Mouse (Mus musculus): ENCODE data around the gene Mgmt. TPM values are rescaled to one million over a fixed set of nuclear protein-coding genes. Genes with fewer than 3 reads are reported as not detected.
A peak's percentile ranks its signal among the peaks of the same experiment; 100 is the strongest.

The Mgmt gene
- polyA plus RNA-seq, 1 experiment from 2014 or later: 4.9 TPM

DNA sequence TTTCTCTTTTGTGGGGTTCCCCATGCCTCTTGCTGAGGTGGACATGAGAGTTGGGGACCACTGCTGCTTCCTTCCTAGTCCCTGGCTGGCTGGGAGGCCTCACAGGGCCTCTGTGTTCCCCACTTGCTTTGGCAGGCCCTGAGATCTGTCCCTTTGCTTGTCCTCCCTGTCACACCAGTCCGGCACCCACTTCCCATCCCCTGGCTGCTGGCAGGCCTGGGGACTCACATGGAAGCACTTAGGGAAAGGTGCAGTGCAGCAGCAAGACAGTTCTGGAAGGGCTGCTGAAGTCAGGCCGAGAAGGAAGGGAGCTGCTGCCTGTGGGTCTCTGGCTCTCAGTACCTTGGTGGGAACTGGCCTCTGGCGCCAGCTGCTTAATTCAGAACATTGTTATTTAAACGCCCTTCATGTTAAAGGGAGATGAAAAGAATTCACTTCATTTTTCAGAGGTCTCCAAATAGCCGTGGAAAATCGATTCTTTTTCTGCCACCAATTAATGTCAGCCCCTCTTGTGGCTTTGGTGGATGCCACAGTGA, 53.9 kb downstream of the Mgmt start:
- no peaks in the 10 kb centered on the region for H3K9me3 ChIP-seq (replicated peaks)
- peaks cover 20% of the 10 kb centered on the region for H3K4me1 ChIP-seq
- H3K27me3 ChIP-seq (ENCODE audit: low read depth, poor library complexity, severe bottlenecking): no peaks in the 10 kb centered on the region
- H3K27ac ChIP-seq (replicated peaks): peak overlapping the region; percentile 73
- DNase-seq (ENCODE audit: low spot score): no peak
- no peak overlapping the region for H3K4me3 ChIP-seq
- WGBS: 66% methylated on average over 6 of the region's 6 CpGs
- no peaks in the 10 kb centered on the region for H3K36me3 ChIP-seq

DNA sequence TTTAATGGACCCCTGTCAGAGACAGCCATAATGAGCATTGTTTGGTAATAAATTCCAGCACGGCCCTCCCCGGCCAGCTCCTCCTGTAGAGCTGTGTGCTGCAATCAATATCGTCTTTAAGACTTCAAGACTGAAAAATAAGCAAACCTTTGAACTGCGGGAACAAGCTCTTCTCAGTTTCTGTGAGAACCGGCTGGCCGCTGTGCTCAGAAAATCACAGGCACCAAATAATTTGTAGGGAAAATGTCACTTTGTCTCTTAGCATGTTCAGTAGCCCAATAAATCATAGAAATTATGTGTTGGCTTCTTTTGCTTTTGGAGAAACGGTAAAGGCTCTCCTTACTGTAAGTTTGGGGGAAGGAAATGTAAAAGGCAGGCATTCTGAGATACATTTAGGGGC, 58.2 kb downstream of the Mgmt start:
- DNase-seq (ENCODE audit: low spot score): no peak
- H3K4me3 ChIP-seq: no peak overlapping the region
- no peaks in the 10 kb centered on the region for H3K27me3 ChIP-seq (ENCODE audit: low read depth, poor library complexity, severe bottlenecking)
- peak overlapping the region; percentile 75; the same call in 1 of the 2 replicates for H3K27ac ChIP-seq (replicated peaks)
- peaks cover 30% of the 10 kb centered on the region for H3K4me1 ChIP-seq
- WGBS: 78% methylated on average over 7 of the region's 7 CpGs
- no peaks in the 10 kb centered on the region for H3K36me3 ChIP-seq
- H3K9me3 ChIP-seq (replicated peaks): no peaks in the 10 kb centered on the region

DNA sequence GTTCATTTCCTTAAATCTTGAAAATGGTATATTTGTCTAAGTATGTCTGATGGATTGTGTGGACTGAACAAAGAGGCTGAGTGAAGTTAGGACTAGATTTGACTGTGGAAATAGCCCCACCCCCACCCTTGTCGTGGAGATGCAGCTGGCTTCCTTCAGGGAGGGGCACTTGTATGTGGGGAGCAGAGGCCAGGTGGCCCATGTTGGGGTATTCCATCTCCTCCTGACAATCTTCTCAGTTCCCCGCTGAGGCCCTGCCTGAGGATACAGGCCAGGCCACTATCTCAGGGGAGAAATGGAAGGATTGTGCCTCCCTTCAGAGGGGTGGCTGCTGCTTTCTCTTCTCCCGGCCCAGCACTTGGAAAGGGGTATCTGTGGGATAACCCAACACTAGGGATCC, 58.8 kb downstream of the Mgmt start:
- DNase-seq (ENCODE audit: low spot score): no peak
- peak overlapping the region; percentile 75 for H3K27ac ChIP-seq (replicated peaks)
- H3K36me3 ChIP-seq: no peaks in the 10 kb centered on the region
- H3K4me1 ChIP-seq: peaks cover 24% of the 10 kb centered on the region
- no peak overlapping the region for H3K4me3 ChIP-seq
- H3K27me3 ChIP-seq (ENCODE audit: low read depth, poor library complexity, severe bottlenecking): no peaks in the 10 kb centered on the region
- no peaks in the 10 kb centered on the region for H3K9me3 ChIP-seq (replicated peaks)
- 50% methylated on average over 3 of the region's 3 CpGs for WGBS

DNA sequence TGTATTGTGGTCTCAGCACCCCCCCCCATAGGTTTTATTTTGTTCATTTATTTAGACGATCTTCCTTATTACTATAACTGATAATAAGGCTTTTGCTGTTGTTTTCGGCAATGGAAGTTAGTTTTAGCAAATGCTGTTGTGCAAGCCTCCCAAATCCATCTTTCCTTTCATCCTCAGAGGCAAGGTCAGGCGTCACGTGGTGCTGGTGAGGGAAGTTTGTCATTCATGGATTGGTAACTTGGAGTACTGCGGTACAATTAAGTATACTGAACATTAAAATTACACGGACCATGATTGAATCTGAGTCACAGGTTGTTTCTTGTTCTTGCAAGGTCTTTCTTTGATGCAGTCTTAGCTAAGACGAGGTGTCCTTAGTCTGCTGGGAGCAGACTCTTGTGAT, 77.9 kb downstream of the Mgmt start:
- WGBS: 94% methylated on average over 7 of the region's 7 CpGs
- Histone ChIP-seq H3K4me1 (no peaks in the 10 kb centered on the region), H3K9me3 (replicated peaks) (no peaks in the 10 kb centered on the region), H3K27me3 (ENCODE audit: low read depth, poor library complexity, severe bottlenecking) (no peaks in the 10 kb centered on the region), H3K27ac (replicated peaks) (no peak overlapping the region), H3K36me3 (no peaks in the 10 kb centered on the region), H3K4me3 (no peak overlapping the region)
- no peak for DNase-seq (ENCODE audit: low spot score)

DNA sequence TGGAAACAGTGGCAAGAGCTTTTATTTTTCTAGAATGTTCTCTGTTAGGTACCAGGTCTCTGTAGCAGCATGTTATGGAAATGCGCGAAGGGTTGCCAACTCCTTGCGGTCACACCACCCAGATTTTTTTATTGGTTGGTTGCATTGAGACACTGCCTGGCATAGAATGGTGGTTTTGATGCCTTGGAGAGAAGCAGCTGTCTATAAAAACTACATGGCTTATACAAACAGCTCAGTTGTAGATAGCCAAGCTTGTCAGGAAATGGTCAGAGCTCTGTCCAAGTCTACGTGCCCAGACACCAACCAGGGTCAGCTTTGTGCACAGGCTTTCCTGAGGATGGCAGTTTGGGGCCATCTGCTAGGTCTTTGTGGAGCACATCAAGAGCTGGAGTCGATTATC, 80.6 kb downstream of the Mgmt start:
- H3K9me3 ChIP-seq (replicated peaks): no peaks in the 10 kb centered on the region
- H3K4me1 ChIP-seq: no peaks in the 10 kb centered on the region
- H3K27ac ChIP-seq (replicated peaks): no peak overlapping the region
- no peak overlapping the region for H3K4me3 ChIP-seq
- H3K36me3 ChIP-seq: no peaks in the 10 kb centered on the region
- H3K27me3 ChIP-seq (ENCODE audit: low read depth, poor library complexity, severe bottlenecking): no peaks in the 10 kb centered on the region
- WGBS: 92% methylated on average over 5 of the region's 5 CpGs
- no peak for DNase-seq (ENCODE audit: low spot score)

DNA sequence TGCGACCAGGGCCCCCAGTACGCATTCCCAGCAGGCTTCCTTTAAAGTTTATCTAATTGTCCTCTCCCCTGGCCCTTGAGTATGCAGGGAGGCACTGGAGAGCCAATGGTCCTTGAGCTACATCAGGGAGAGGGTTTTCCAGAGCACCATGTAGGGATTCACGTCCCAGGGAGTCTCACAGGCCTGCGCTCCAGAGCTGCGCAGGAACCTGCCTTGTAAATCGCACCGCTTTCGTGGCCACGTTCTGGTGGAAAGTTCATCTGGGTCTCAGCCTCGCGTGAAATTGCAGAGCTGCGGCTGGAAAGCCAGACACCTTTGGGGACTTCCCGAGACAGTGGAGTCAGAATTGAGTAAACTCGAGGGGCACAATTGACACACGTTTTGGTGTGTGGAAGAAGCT, 103.0 kb downstream of the Mgmt start:
- H3K4me1 ChIP-seq: peaks cover 18% of the 10 kb centered on the region
- DNase-seq (ENCODE audit: low spot score): no peak
- no peaks in the 10 kb centered on the region for H3K36me3 ChIP-seq
- no peaks in the 10 kb centered on the region for H3K27me3 ChIP-seq (ENCODE audit: low read depth, poor library complexity, severe bottlenecking)
- H3K9me3 ChIP-seq (replicated peaks): no peaks in the 10 kb centered on the region
- H3K27ac ChIP-seq (replicated peaks): no peak overlapping the region
- no peak overlapping the region for H3K4me3 ChIP-seq
- 89% methylated on average over 15 of the region's 15 CpGs for WGBS

DNA sequence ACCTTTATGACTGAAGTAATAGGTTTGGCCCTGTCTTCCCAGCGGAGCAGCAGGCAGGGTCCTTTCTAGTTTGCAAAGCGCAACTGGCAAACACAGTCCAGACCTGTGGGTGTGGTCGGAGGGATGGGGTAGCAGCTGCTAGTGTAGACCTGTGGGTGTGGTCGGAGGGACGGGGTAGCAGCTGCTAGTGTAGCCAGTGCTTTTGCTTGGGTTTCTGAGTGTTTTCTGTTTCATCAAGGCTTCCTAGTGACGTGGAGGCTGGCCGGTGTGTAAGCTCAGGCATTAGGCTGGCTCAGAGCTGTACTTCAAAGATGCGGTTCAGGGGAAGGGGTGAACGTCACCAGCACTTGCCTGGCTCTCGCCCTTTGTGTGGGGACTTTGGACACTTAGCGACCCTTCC, 106.3 kb downstream of the Mgmt start:
- H3K4me1 ChIP-seq: peaks cover 18% of the 10 kb centered on the region
- WGBS: 62% methylated on average over 11 of the region's 11 CpGs
- DNase-seq (ENCODE audit: low spot score): no peak
- no peaks in the 10 kb centered on the region for H3K9me3 ChIP-seq (replicated peaks)
- H3K27ac ChIP-seq (replicated peaks): no peak overlapping the region; the same call in 1 of the 2 replicates
- no peak overlapping the region for H3K4me3 ChIP-seq
- H3K36me3 ChIP-seq: no peaks in the 10 kb centered on the region
- no peaks in the 10 kb centered on the region for H3K27me3 ChIP-seq (ENCODE audit: low read depth, poor library complexity, severe bottlenecking)

DNA sequence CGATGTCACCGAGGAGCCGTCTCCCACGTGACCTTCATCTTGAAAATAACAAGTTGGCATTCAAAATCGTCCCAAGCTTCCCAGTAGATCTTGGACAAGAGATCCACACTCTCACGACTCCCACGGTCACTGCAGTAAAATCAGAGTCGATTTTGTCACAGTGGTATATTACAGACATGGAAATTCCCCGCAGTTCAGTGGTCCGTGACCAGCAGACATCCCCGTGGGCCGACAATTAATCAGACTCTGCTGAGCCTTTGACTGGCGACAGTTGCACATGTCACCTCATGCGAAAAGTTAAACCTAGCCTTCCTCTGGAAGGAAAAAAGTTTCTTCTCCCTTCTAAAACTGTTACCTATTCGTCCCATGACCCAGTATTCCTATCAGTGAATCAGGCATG, 106.8 kb downstream of the Mgmt start:
- H3K36me3 ChIP-seq: no peaks in the 10 kb centered on the region
- no peak for DNase-seq (ENCODE audit: low spot score)
- no peaks in the 10 kb centered on the region for H3K27me3 ChIP-seq (ENCODE audit: low read depth, poor library complexity, severe bottlenecking)
- H3K9me3 ChIP-seq (replicated peaks): no peaks in the 10 kb centered on the region
- no peak overlapping the region for H3K4me3 ChIP-seq
- no peak overlapping the region for H3K27ac ChIP-seq (replicated peaks)
- peaks cover 18% of the 10 kb centered on the region for H3K4me1 ChIP-seq
- WGBS: 82% methylated on average over 15 of the region's 15 CpGs

DNA sequence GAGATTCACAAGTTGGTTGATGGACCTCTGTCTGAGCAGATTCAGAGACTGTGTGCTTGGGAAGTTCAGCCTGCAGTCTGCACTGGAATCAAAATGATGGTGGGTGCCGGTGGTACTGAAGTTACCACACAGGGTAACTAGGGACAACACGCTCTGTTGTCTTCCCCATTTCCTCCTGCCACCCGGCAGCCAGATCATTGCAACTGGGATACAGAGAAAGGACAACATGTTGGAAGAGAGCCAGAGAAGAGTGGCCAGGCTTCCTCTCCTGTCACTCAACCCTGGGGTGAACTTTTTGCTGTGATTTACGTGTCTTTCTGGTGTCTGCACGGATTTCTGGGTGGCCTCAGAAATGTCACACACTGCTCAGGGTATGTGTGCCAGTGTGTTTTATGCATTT, 107.4 kb downstream of the Mgmt start:
- H3K27ac ChIP-seq (replicated peaks): no peak overlapping the region
- no peak overlapping the region for H3K4me3 ChIP-seq
- WGBS: 87% methylated on average over 5 of the region's 5 CpGs
- H3K9me3 ChIP-seq (replicated peaks): no peaks in the 10 kb centered on the region
- no peaks in the 10 kb centered on the region for H3K36me3 ChIP-seq
- DNase-seq (ENCODE audit: low spot score): no peak
- H3K27me3 ChIP-seq (ENCODE audit: low read depth, poor library complexity, severe bottlenecking): no peaks in the 10 kb centered on the region
- H3K4me1 ChIP-seq: peaks cover 18% of the 10 kb centered on the region

DNA sequence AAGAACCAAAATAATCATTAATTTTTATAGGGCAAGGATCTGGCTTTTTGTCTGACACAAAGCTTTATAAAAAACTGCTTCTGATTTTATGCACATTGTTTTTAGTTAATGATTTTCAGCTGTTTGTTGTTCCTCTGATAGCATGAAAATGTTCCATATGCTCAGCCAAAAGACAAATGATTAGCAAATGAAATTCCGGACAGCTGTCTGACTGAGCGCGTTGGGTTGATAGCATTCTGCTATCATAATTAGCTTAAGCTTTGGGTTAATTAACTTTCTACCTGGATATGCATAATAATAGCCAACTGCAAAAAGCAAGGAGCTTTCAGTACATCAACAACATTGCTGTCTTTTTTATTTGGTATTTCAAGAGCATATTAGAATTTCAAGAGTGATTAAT, 108.0 kb downstream of the Mgmt start:
- DNase-seq (ENCODE audit: low spot score): no peak
- no peaks in the 10 kb centered on the region for H3K36me3 ChIP-seq
- WGBS: 92% methylated on average over 3 of the region's 3 CpGs
- no peaks in the 10 kb centered on the region for H3K9me3 ChIP-seq (replicated peaks)
- H3K27me3 ChIP-seq (ENCODE audit: low read depth, poor library complexity, severe bottlenecking): no peaks in the 10 kb centered on the region
- no peak overlapping the region for H3K27ac ChIP-seq (replicated peaks)
- H3K4me1 ChIP-seq: peaks cover 18% of the 10 kb centered on the region
- H3K4me3 ChIP-seq: no peak overlapping the region

DNA sequence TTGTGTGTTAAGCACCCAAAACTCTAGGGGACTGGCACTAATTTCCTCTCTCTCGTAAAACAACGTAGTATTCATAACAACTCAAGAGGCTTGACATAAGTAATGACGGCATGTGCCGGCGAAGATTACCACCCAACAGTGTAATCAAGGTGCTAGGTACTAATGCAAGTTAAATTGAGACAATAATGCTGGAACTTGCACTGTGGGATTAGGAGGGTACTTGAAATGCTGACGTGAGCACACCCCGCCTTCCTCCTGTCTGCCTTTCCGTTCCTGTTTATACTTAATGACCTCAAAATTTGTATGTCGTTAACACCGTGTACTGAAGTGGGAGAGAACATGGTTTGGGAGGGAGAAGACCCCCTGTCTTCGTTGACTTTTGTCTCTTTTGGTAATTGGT, 110.9 kb downstream of the Mgmt start:
- 70% methylated on average over 11 of the region's 11 CpGs for WGBS

DNA sequence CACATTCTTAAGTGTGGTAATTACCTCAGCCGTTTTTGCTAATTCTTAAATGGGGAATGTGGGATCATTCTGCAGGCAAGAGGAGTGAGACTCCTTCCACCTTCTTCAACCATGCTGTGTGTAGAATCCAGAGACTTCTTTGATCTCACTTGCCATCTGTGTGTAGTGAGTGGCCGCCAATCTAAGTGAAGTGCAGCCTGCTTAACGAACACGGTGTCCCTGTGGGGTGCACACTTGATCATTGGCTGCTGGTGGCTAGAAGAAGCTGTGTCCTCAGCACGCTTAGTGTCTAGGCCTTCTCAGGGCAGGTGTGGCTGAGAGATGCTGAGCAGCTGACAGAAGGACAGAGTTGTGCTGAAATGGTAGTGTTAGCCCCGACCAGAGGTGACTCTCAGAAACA, 113.9 kb downstream of the Mgmt start:
- H3K4me3 ChIP-seq: no peak overlapping the region
- 80% methylated on average over 6 of the region's 6 CpGs for WGBS
- peaks cover 5% of the 10 kb centered on the region; the same call in 1 of the 2 replicates for H3K4me1 ChIP-seq
- DNase-seq (ENCODE audit: low spot score): no peak
- H3K9me3 ChIP-seq (replicated peaks): no peaks in the 10 kb centered on the region
- no peak overlapping the region for H3K27ac ChIP-seq (replicated peaks)
- H3K27me3 ChIP-seq (ENCODE audit: low read depth, poor library complexity, severe bottlenecking): 0 out of 2 replicates have a peak, but pooled peaks cover 5% of the 10 kb centered on the region
- no peaks in the 10 kb centered on the region for H3K36me3 ChIP-seq

More for the DNA sequence above, 110.9 kb downstream of the Mgmt start:
- Histone ChIP-seq H3K27ac (replicated peaks) (no peak overlapping the region), H3K4me3 (no peak overlapping the region), H3K4me1 (peaks cover 16% of the 10 kb centered on the region), H3K9me3 (replicated peaks) (no peaks in the 10 kb centered on the region), H3K27me3 (ENCODE audit: low read depth, poor library complexity, severe bottlenecking) (0 out of 2 replicates have a peak, but pooled peaks cover 5% of the 10 kb centered on the region), H3K36me3 (no peaks in the 10 kb centered on the region)
- no peak for DNase-seq (ENCODE audit: low spot score)

DNA sequence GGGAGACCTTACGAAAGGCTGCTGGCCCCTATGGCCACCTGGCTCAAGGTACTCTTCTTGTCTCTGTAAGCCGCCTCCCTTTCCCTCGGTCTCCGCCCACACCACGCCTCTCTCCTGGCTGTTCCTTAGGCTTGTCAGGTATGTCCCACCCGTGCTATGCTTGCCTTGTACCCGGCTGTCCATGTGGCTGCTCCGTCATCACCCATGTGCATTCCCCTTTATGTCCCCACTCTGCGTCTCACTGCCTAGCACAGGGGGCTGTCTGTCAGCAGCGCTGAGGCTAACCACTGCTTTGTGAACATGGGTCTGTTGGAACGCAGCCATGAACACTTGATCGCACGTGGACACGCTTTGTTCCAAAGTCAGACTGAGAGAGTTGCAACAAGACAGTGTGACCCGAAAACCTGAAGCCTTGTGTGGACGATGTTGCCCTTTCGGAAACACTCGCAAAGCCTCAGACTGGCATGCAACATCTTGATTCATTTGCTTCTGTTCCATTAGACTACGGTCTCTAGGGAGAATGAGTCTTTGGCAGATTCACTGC, 115.4 kb downstream of the Mgmt start:
- H3K36me3 ChIP-seq: no peaks in the 10 kb centered on the region
- H3K27me3 ChIP-seq (ENCODE audit: low read depth, poor library complexity, severe bottlenecking): 0 out of 2 replicates have a peak, but pooled peaks cover 5% of the 10 kb centered on the region
- H3K4me1 ChIP-seq: peaks cover 5% of the 10 kb centered on the region; the same call in 1 of the 2 replicates
- H3K27ac ChIP-seq (replicated peaks): no peak overlapping the region
- no peaks in the 10 kb centered on the region for H3K9me3 ChIP-seq (replicated peaks)
- WGBS: 92% methylated on average over 19 of the region's 19 CpGs
- no peak overlapping the region for H3K4me3 ChIP-seq
- no peak for DNase-seq (ENCODE audit: low spot score)
